Mouse (Mus musculus): ENCODE measurements around the gene Neb. TPM values are rescaled to one million over a fixed set of nuclear protein-coding genes. Genes with fewer than 3 reads are reported as not detected.

The Neb gene
- total and polyA plus RNA-seq, 2 experiments from 2014 or later = 0.80 to 3.7 TPM

- no peaks in the 10 kb centered on the region for H3K36me3 ChIP-seq (ENCODE audit: insufficient read depth, low read length)
- no peak overlapping the region for H3K9ac ChIP-seq (replicated peaks; ENCODE audit: low read length, poor library complexity, severe bottlenecking)
- no peak for TF ChIP-seq CTCF (IDR thresholded peaks at IDR 0.05)
- H3K4me2 ChIP-seq (ENCODE audit: low read depth, low read length, poor library complexity, severe bottlenecking) = no peak overlapping the region
- H3K27me3 ChIP-seq (ENCODE audit: insufficient read depth, low read length) = no peaks in the 10 kb centered on the region
- no peaks in the 10 kb centered on the region for H3K9me3 ChIP-seq (ENCODE audit: low read length)
- no peak overlapping the region for H3K27ac ChIP-seq (ENCODE audit: low read depth, low read length)
- no peak overlapping the region for H3K4me3 ChIP-seq (ENCODE audit: low read depth, low read length)
- no peak for DNase-seq (ENCODE audit: low spot score)
- WGBS = 91% methylated on average over 4 of the region's 4 CpGs
- H3K4me1 ChIP-seq (ENCODE audit: insufficient read depth, low read length) = no peaks in the 10 kb centered on the region
- ATAC-seq (ENCODE audit: low FRiP score) = no peak
These were observed 60.8 kb downstream of the Neb start for GRCm38 (mm10) chr2:52317471-52317870.

- Histone ChIP-seq H3K27me3 (ENCODE audit: insufficient read depth, low read length) (no peaks in the 10 kb centered on the region), H3K9ac (replicated peaks; ENCODE audit: low read length, poor library complexity, severe bottlenecking) (no peak overlapping the region), H3K4me1 (ENCODE audit: insufficient read depth, low read length) (no peaks in the 10 kb centered on the region), H3K4me3 (ENCODE audit: low read depth, low read length) (no peak overlapping the region), H3K36me3 (ENCODE audit: insufficient read depth, low read length) (no peaks in the 10 kb centered on the region), H3K9me3 (ENCODE audit: low read length) (no peaks in the 10 kb centered on the region), H3K4me2 (ENCODE audit: low read depth, low read length, poor library complexity, severe bottlenecking) (no peak overlapping the region), H3K27ac (ENCODE audit: low read depth, low read length) (no peak overlapping the region)
- ATAC-seq (ENCODE audit: low FRiP score) = no peak
- no peak for DNase-seq (ENCODE audit: low spot score)
- TF ChIP-seq CTCF (IDR thresholded peaks at IDR 0.05) = no peak
- 79% methylated on average over 3 of the region's 3 CpGs for WGBS
These were observed 62.5 kb downstream of the Neb start for GRCm38 (mm10) chr2:52315737-52316136.

- Histone ChIP-seq H3K27ac (ENCODE audit: low read depth, low read length) (no peak overlapping the region), H3K4me1 (ENCODE audit: insufficient read depth, low read length) (no peaks in the 10 kb centered on the region), H3K4me3 (ENCODE audit: low read depth, low read length) (no peak overlapping the region), H3K4me2 (ENCODE audit: low read depth, low read length, poor library complexity, severe bottlenecking) (no peak overlapping the region), H3K27me3 (ENCODE audit: insufficient read depth, low read length) (no peaks in the 10 kb centered on the region), H3K36me3 (ENCODE audit: insufficient read depth, low read length) (no peaks in the 10 kb centered on the region), H3K9me3 (ENCODE audit: low read length) (no peaks in the 10 kb centered on the region), H3K9ac (replicated peaks; ENCODE audit: low read length, poor library complexity, severe bottlenecking) (no peak overlapping the region)
- DNase-seq (ENCODE audit: low spot score) (no peak), ATAC-seq (ENCODE audit: low FRiP score) (no peak)
- TF ChIP-seq CTCF (IDR thresholded peaks at IDR 0.05) = no peak
- WGBS = 70% methylated on average over 7 of the region's 7 CpGs
These were observed 63.1 kb downstream of the Neb start for GRCm38 (mm10) chr2:52314922-52315730.

- H3K36me3 ChIP-seq (ENCODE audit: insufficient read depth, low read length) = no peaks in the 10 kb centered on the region
- ATAC-seq (ENCODE audit: low FRiP score) = no peak
- H3K9me3 ChIP-seq (ENCODE audit: low read length) = no peaks in the 10 kb centered on the region
- no peak overlapping the region for H3K4me2 ChIP-seq (ENCODE audit: low read depth, low read length, poor library complexity, severe bottlenecking)
- 85% methylated on average over 4 of the region's 4 CpGs for WGBS
- no peak for DNase-seq (ENCODE audit: low spot score)
- no peak overlapping the region for H3K9ac ChIP-seq (replicated peaks; ENCODE audit: low read length, poor library complexity, severe bottlenecking)
- H3K4me1 ChIP-seq (ENCODE audit: insufficient read depth, low read length) = no peaks in the 10 kb centered on the region
- H3K27ac ChIP-seq (ENCODE audit: low read depth, low read length) = no peak overlapping the region
- H3K27me3 ChIP-seq (ENCODE audit: insufficient read depth, low read length) = no peaks in the 10 kb centered on the region
- H3K4me3 ChIP-seq (ENCODE audit: low read depth, low read length) = no peak overlapping the region
- no peak for TF ChIP-seq CTCF (IDR thresholded peaks at IDR 0.05)
These were observed 67.5 kb downstream of the Neb start for GRCm38 (mm10) chr2:52310757-52311156.

- TF ChIP-seq CTCF (IDR thresholded peaks at IDR 0.05) = no peak
- no peak overlapping the region for H3K4me3 ChIP-seq (ENCODE audit: low read depth, low read length)
- H3K9me3 ChIP-seq (ENCODE audit: low read length) = no peaks in the 10 kb centered on the region
- no peaks in the 10 kb centered on the region for H3K36me3 ChIP-seq (ENCODE audit: insufficient read depth, low read length)
- no peaks in the 10 kb centered on the region for H3K4me1 ChIP-seq (ENCODE audit: insufficient read depth, low read length)
- no peak overlapping the region for H3K9ac ChIP-seq (replicated peaks; ENCODE audit: low read length, poor library complexity, severe bottlenecking)
- H3K27ac ChIP-seq (ENCODE audit: low read depth, low read length) = no peak overlapping the region
- ATAC-seq (ENCODE audit: low FRiP score) = no peak
- no peak for DNase-seq (ENCODE audit: low spot score)
- no peak overlapping the region for H3K4me2 ChIP-seq (ENCODE audit: low read depth, low read length, poor library complexity, severe bottlenecking)
- H3K27me3 ChIP-seq (ENCODE audit: insufficient read depth, low read length) = no peaks in the 10 kb centered on the region
- WGBS = 80% methylated on average over 5 of the region's 5 CpGs
These were observed 71.6 kb downstream of the Neb start for GRCm38 (mm10) chr2:52306635-52307034.

- H3K27ac ChIP-seq (ENCODE audit: low read depth, low read length) = no peak overlapping the region
- DNase-seq (ENCODE audit: low spot score) (no peak), ATAC-seq (ENCODE audit: low FRiP score) (no peak)
- no peaks in the 10 kb centered on the region for H3K27me3 ChIP-seq (ENCODE audit: insufficient read depth, low read length)
- WGBS = 85% methylated on average over 3 of the region's 3 CpGs
- TF ChIP-seq CTCF (IDR thresholded peaks at IDR 0.05) = no peak
- H3K9me3 ChIP-seq (ENCODE audit: low read length) = no peaks in the 10 kb centered on the region
- no peak overlapping the region for H3K4me2 ChIP-seq (ENCODE audit: low read depth, low read length, poor library complexity, severe bottlenecking)
- H3K36me3 ChIP-seq (ENCODE audit: insufficient read depth, low read length) = no peaks in the 10 kb centered on the region
- no peaks in the 10 kb centered on the region for H3K4me1 ChIP-seq (ENCODE audit: insufficient read depth, low read length)
- no peak overlapping the region for H3K4me3 ChIP-seq (ENCODE audit: low read depth, low read length)
- no peak overlapping the region for H3K9ac ChIP-seq (replicated peaks; ENCODE audit: low read length, poor library complexity, severe bottlenecking)
These were observed 73.7 kb downstream of the Neb start for GRCm38 (mm10) chr2:52304554-52304953.
